Mouse (Mus musculus): ENCODE results near the gene Nek9.
A peak's percentile ranks its signal among the peaks of the same experiment; 100 is the strongest.

Gene Nek9

GRCm38 (mm10) chr12:85339243-85339729 is at the start of gene Nek9:
Gene Nek9, minus strand, starts transcription at chr12:85339362.
- DNase-seq, result peak; percentile 91

GRCm38 (mm10) chr12:85385995-85386375 is 46.8 kb upstream of the Nek9 start:
- DNase-seq, result no peak

GRCm38 (mm10) chr12:85385329-85385994 is 46.3 kb upstream of the Nek9 start:
- no peak for DNase-seq

GRCm38 (mm10) chr12:85382761-85383680 is 43.9 kb upstream of the Nek9 start:
- DNase-seq, result no peak

GRCm38 (mm10) chr12:85381570-85381969 is 42.4 kb upstream of the Nek9 start:
- no peak for DNase-seq

GRCm38 (mm10) chr12:85380942-85381341 is 41.8 kb upstream of the Nek9 start:
- no peak for DNase-seq

GRCm38 (mm10) chr12:85380308-85380707 is 41.1 kb upstream of the Nek9 start:
- DNase-seq, result no peak

GRCm38 (mm10) chr12:85378271-85378670 is 39.1 kb upstream of the Nek9 start:
- no peak for DNase-seq

- DNase-seq, result peak; percentile 91
Measured at GRCm38 (mm10) chr12:85374561-85375272, 35.6 kb upstream of the Nek9 start, which contains the start of gene Tmed10. Gene Tmed10, minus strand, starts transcription at chr12:85374847.

- DNase-seq, result peak; percentile 68
Measured at GRCm38 (mm10) chr12:85373591-85374560, 34.7 kb upstream of the Nek9 start.

GRCm38 (mm10) chr12:85372068-85372665 is 33.0 kb upstream of the Nek9 start:
- no peak for DNase-seq

- DNase-seq, result no peak
Measured at GRCm38 (mm10) chr12:85368441-85369063, 29.4 kb upstream of the Nek9 start.

- peak; percentile 57 for DNase-seq
Measured at GRCm38 (mm10) chr12:85366271-85366670, 27.1 kb upstream of the Nek9 start.

GRCm38 (mm10) chr12:85362510-85362909 is 23.3 kb upstream of the Nek9 start:
- DNase-seq, result no peak

- DNase-seq, result no peak
Measured at GRCm38 (mm10) chr12:85361580-85361979, 22.4 kb upstream of the Nek9 start.

- DNase-seq, result no peak
Measured at GRCm38 (mm10) chr12:85361165-85361564, 22.0 kb upstream of the Nek9 start.

GRCm38 (mm10) chr12:85354061-85354460 is 14.9 kb upstream of the Nek9 start:
- DNase-seq, result no peak

- DNase-seq, result peak; percentile 59
Measured at GRCm38 (mm10) chr12:85350407-85351232, 11.5 kb upstream of the Nek9 start.

- DNase-seq, result no peak
Measured at GRCm38 (mm10) chr12:85348338-85348737, 9.2 kb upstream of the Nek9 start.

GRCm38 (mm10) chr12:85347196-85347595 is 8.0 kb upstream of the Nek9 start:
- DNase-seq, result no peak

Data from cerebellum, adult 9-11 months (tissue).